Mouse (Mus musculus) gastrocnemius, adult 2 months (tissue): ENCODE results near the gene Myh7b. TPM values are rescaled to one million over a fixed set of nuclear protein-coding genes. Genes with fewer than 3 reads are reported as not detected.
A peak's percentile ranks its signal among the peaks of the same experiment; 100 is the strongest.

Experiments used
- DNase-seq: peaks from one replicate; pipeline ENCODE4 v3.0.0; 2022
- H3K27ac ChIP-seq: fragments of 200-600 bp; 2 replicates; pipeline ENCODE4 v1.8.1; 2022; ENCODE audit warnings: mild to moderate bottlenecking
- H3K4me3 ChIP-seq: fragments of 200-600 bp; 2 replicates; pipeline ENCODE4 v1.8.1; 2022; ENCODE audit warnings: mild to moderate bottlenecking, moderate library complexity
- CTCF ChIP-seq: fragments of 200-600 bp; IDR thresholded peaks from 2 replicates; pipeline ENCODE4 v1.8.1; 2022; ENCODE audit warnings: antibody characterized with exemption, mild to moderate bottlenecking, moderate library complexity
- intact Hi-C: fragments of 180-260 bp; cut with DNase I; formaldehyde crosslinking; loops from one replicate; pipeline ENCODE4 v1.15.1; 2025
- microRNA-seq: library from miRNA; unstranded; fragments of <30 nt; microRNA quantifications from one replicate; pipeline ENCODE4 v1.2.0, GENCODE M21; 2021
- total RNA-seq, 2 experiments: library from RNA; stranded (reverse); gene quantifications; 2 replicates each; pipeline ENCODE4 v1.2.3; 2021

The Myh7b gene
- total RNA-seq, 2 experiments from 2014 or later, result 5.1 to 9.8 TPM

- no peak for DNase-seq
- Histone ChIP-seq H3K27ac (no peak overlapping the region), H3K4me3 (no peak overlapping the region)
- intact Hi-C loops, result no loop called here
- no peak for TF ChIP-seq CTCF
These were observed 72.1 kb downstream of the Myh7b start for GRCm38 (mm10) chr2:155683137-155683536.

- intact Hi-C loops, result no loop called here
- Histone ChIP-seq H3K27ac (no peak overlapping the region), H3K4me3 (no peak overlapping the region)
- TF ChIP-seq CTCF, result no peak
- no peak for DNase-seq
These were observed 72.8 kb downstream of the Myh7b start for GRCm38 (mm10) chr2:155683821-155684220.

Small RNA genes lying within 50 kb of the gene (microRNA-seq; reads per million reads assigned to microRNA genes)
- gene Mir499, result 4,134 reads per million, percentile 88 among the genes with 10 or more reads in this experiment

Other genes with a start within 250 kb of the Myh7b start
- gene Trp53inp2, start 230.2 kb upstream of the Myh7b start, total RNA-seq, result 100 to 1,000 TPM; 334 to 391 TPM
- gene Ncoa6, start 137.3 kb upstream of the Myh7b start, total RNA-seq, result 10 to 100 TPM; 16.3 to 18.7 TPM
- gene Acss2, start 93.3 kb upstream of the Myh7b start, total RNA-seq, result 10 to 100 TPM; 29.7 to 53.7 TPM
- gene Ggt7, start 93.0 kb upstream of the Myh7b start, total RNA-seq, result under 1 TPM; 0.53 to 0.71 TPM
- 1 to 10 TPM; 5.7 to 6.4 TPM for gene Gss, start 18.4 kb upstream of the Myh7b start, total RNA-seq
- gene Trpc4ap, start 81.2 kb downstream of the Myh7b start, total RNA-seq, result 100 to 1,000 TPM in 1 of 2 experiments, 10 to 100 TPM in 1; 93.4 to 102 TPM
- 1 to 10 TPM; 4.2 to 4.4 TPM for gene Edem2, start 118.3 kb downstream of the Myh7b start, total RNA-seq
- not detected for gene Gm17581, start 124.7 kb downstream of the Myh7b start, total RNA-seq
- gene Procr, start 139.9 kb downstream of the Myh7b start, total RNA-seq, result 10 to 100 TPM in 1 of 2 experiments, 1 to 10 TPM in 1; 9.9 to 21.3 TPM
- not detected for gene Mmp24, start 164.1 kb downstream of the Myh7b start, total RNA-seq
- 10 to 100 TPM; 25.8 to 27.8 TPM for gene BC029722, start 208.2 kb downstream of the Myh7b start, total RNA-seq
- gene Eif6, start 215.7 kb downstream of the Myh7b start, total RNA-seq, result 10 to 100 TPM; 41.0 to 46.7 TPM
- not detected for gene Fam83c, start 223.6 kb downstream of the Myh7b start, total RNA-seq